Comparison of ENCODE assay signal across 18 mouse cellular contexts in the genomic region with DNA sequence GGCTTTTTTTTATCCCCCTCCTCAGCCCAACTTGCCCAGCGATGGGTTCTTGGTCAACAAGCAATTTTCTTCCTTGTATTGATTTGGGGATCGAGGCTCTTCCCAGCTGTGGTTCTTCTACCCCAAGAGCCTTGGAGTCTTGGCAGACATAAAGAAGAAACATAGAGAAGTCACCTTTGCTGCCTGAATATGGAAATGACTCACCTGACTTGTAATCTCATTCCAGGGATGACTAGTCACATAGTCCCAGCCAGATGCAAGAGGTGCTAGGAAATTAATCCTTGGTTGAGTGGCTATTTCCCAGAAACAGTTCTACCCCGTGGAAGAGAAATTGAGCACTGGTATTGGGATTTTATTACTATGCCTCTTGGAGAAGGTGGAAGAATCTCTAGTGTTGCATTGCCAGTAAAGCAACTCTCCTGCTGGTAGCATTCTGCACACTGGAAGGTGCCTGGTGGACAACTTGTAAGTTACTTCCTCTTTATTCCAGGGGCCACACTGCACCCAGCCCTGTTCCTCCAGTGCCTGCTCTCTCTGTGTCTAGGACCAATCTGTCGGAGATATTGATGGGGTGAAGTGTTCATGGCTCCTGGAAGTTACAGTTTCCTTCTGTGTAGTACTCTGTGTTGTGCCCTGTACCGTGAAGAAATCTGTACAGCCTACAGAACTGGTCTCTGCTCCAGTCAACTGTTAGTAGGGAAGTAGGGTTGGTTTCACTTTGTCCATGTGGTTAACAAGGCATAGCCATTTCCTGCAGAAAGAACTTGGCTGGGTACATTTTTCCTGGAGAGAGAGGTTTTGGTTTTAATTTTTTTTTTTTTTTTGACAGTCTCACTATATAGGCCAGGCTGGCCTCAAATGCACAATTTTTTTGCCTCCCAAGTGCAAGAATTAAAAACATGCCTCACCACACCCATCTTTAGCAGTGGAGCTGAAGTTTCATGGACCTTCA. TPM values are rescaled to one million over a fixed set of nuclear protein-coding genes. Genes with fewer than 3 reads are reported as not detected.
DNase-seq lines count a peak whose midpoint lies in the region; ATAC-seq lines count a peak whose summit lies in the region.
"Had no signal": no experiment of that assay in that cellular context is flagged by ENCODE, and none has a peak within 500 bp of the region (broad histone marks: within the 10 kb centered on the region; RNA-seq: fewer than 3 reads in every experiment).

No protein-coding gene starts in this region.

- H3K27me3 ChIP-seq in embryonic facial prominence, embryonic 14.5 days (replicated peaks; ENCODE audit: control insufficient read depth, insufficient read depth, low read length) = no peaks in the 10 kb centered on the region
- H3K27me3 ChIP-seq in forebrain, embryonic 10.5 days (ENCODE audit: poor library complexity, severe bottlenecking) = peaks cover 27% of the 10 kb centered on the region
- H3K27me3 ChIP-seq: heart, embryonic 15.5 days; stomach, embryonic 15.5 days had no signal

- H3K4me1 ChIP-seq in embryonic facial prominence, embryonic 14.5 days (ENCODE audit: control insufficient read depth, insufficient read depth, low read length) = peaks cover 36% of the 10 kb centered on the region
- peaks cover 22% of the 10 kb centered on the region for H3K4me1 ChIP-seq in forebrain, embryonic 10.5 days

- DNase-seq in 3T3-L1 (ENCODE audit: low read depth, low spot score) (peak; percentile 71), A20 (ENCODE audit: low read depth, low spot score) (peak; percentile 38)
- peak; percentile 27 for DNase-seq in embryonic facial prominence, embryonic 14.5 days (ENCODE audit: low spot score)
- no peak for DNase-seq in forebrain, embryonic 10.5 days (ENCODE audit: extremely low spot score, low spot score)
- DNase-seq in embryo, embryonic 10 days (ENCODE audit: low spot score) = no peak
- DNase-seq: adrenal gland, adult 8-10 months; cerebellum, adult 18-20 months; gastrocnemius, postnatal 14 days; kidney, postnatal 4 days had no signal

- ATAC-seq in embryonic facial prominence, embryonic 14.5 days (ENCODE audit: low read depth) = no peak
- peak; percentile 48 for ATAC-seq in megakaryocyte, adult 5-6 weeks (ENCODE audit: poor library complexity, severe bottlenecking)
- no peak for ATAC-seq in megakaryocyte-erythroid progenitor cell, adult 5-6 weeks (replicated peaks; ENCODE audit: low FRiP score, low TSS enrichment, poor library complexity, severe bottlenecking)
- ATAC-seq: forebrain, embryonic 14.5 days had no signal

- H3K9ac ChIP-seq in embryonic facial prominence, embryonic 14.5 days (ENCODE audit: low read depth, low read length) = no peak overlapping the region
- H3K9ac ChIP-seq: heart, embryonic 15.5 days; liver, embryonic 14.5 days; neural tube, embryonic 13.5 days; stomach, embryonic 15.5 days had no signal

- no peaks in the 10 kb centered on the region for H3K9me3 ChIP-seq in embryonic facial prominence, embryonic 14.5 days (ENCODE audit: control insufficient read depth, low read length)
- H3K9me3 ChIP-seq in forebrain, embryonic 10.5 days = no peaks in the 10 kb centered on the region
- H3K9me3 ChIP-seq: heart, embryonic 15.5 days; midbrain, embryonic 10.5 days; neural tube, embryonic 13.5 days; stomach, embryonic 15.5 days had no signal

- no peaks in the 10 kb centered on the region for H3K36me3 ChIP-seq in embryonic facial prominence, embryonic 14.5 days (ENCODE audit: control insufficient read depth, insufficient read depth, low read length)
- no peaks in the 10 kb centered on the region for H3K36me3 ChIP-seq in forebrain, embryonic 10.5 days (replicated peaks)
- H3K36me3 ChIP-seq: heart, embryonic 15.5 days; midbrain, embryonic 10.5 days; neural tube, embryonic 13.5 days; stomach, embryonic 15.5 days had no signal

- no peak overlapping the region for H3K4me3 ChIP-seq in embryonic facial prominence, embryonic 14.5 days (ENCODE audit: low read depth, low read length)
- H3K4me3 ChIP-seq in forebrain, embryonic 10.5 days = no peak overlapping the region
- H3K4me3 ChIP-seq: heart, embryonic 15.5 days; left cerebral cortex, adult 2 months; midbrain, embryonic 10.5 days; neural tube, embryonic 13.5 days; stomach, embryonic 15.5 days had no signal

- no peak overlapping the region for H3K4me2 ChIP-seq in embryonic facial prominence, embryonic 14.5 days (ENCODE audit: low read depth, low read length)
- H3K4me2 ChIP-seq: heart, embryonic 15.5 days; neural tube, embryonic 13.5 days; stomach, embryonic 15.5 days had no signal

- no peak overlapping the region; the same call in 1 of the 2 replicates for H3K27ac ChIP-seq in embryonic facial prominence, embryonic 14.5 days (replicated peaks; ENCODE audit: low read depth, low read length)
- no peak overlapping the region for H3K27ac ChIP-seq in forebrain, embryonic 10.5 days
- H3K27ac ChIP-seq: heart, embryonic 15.5 days; left cerebral cortex, adult 2 months; liver, embryonic 14.5 days; midbrain, embryonic 10.5 days; neural tube, embryonic 13.5 days; stomach, embryonic 15.5 days had no signal

- WGBS in embryonic facial prominence, embryonic 14.5 days = 77% methylated on average over 5 of the region's 5 CpGs
- WGBS in forebrain, embryonic 10.5 days = 85% methylated on average over 5 of the region's 5 CpGs

RNA-seq across cellular contexts. Expression of a gene that starts 2.7 kb away (rescaled TPM):
- 687 and 752 TPM in 2 replicates for polyA plus RNA-seq in embryonic facial prominence, embryonic 14.5 days (2014; fragmentation: Nextera tagmentation; extraction: Ambion mirVana)
- total RNA-seq in megakaryocyte, adult 5-6 weeks (2015) = 967 and 993 TPM in 2 replicates
- 1,318 and 1,661 TPM in 2 replicates for total RNA-seq in megakaryocyte, adult 5-6 weeks (2017)
- total RNA-seq in megakaryocyte-erythroid progenitor cell, adult 5-6 weeks (2014; fragmentation: Nextera tagmentation) = 176 and 197 TPM in 2 replicates
- total RNA-seq in megakaryocyte-erythroid progenitor cell, adult 5-6 weeks (2017) = 278 and 471 TPM in 2 replicates
- polyA plus RNA-seq in forebrain, embryonic 10.5 days (2016; fragmentation: Nextera tagmentation; extraction: Ambion mirVana) = 93.1 and 94.7 TPM in 2 replicates

RNA-seq across cellular contexts. Expression of a gene that starts 31.9 kb away (rescaled TPM):
- polyA plus RNA-seq in embryonic facial prominence, embryonic 14.5 days (2014; fragmentation: Nextera tagmentation; extraction: Ambion mirVana) = 1,533 and 1,735 TPM in 2 replicates
- total RNA-seq in megakaryocyte, adult 5-6 weeks (2015) = 3,100 and 3,549 TPM in 2 replicates
- 217 and 333 TPM in 2 replicates for total RNA-seq in megakaryocyte, adult 5-6 weeks (2017)
- total RNA-seq in megakaryocyte-erythroid progenitor cell, adult 5-6 weeks (2014; fragmentation: Nextera tagmentation) = 147 and 173 TPM in 2 replicates
- 18.0 and 19.3 TPM in 2 replicates for total RNA-seq in megakaryocyte-erythroid progenitor cell, adult 5-6 weeks (2017)
- 211 and 229 TPM in 2 replicates for polyA plus RNA-seq in forebrain, embryonic 10.5 days (2016; fragmentation: Nextera tagmentation; extraction: Ambion mirVana)

Comparison
In these comparisons a context has a peak if more than half of its experiments do, and no peak if none do; other contexts are left out.
1. DNase-seq: peak in 3T3-L1 (single experiment), A20 (single experiment) and embryonic facial prominence, embryonic 14.5 days (single experiment); none in forebrain, embryonic 10.5 days (single experiment) and embryo, embryonic 10 days (single experiment).